Mouse (Mus musculus) midbrain, embryonic 15.5 days (tissue): Measurements from ENCODE around the gene Opa3. TPM values are rescaled to one million over a fixed set of nuclear protein-coding genes. Genes with fewer than 3 reads are reported as not detected.
A peak's percentile ranks its signal among the peaks of the same experiment; 100 is the strongest.
"Not testable (repeated sequence)": the region's sequence is repeated elsewhere in the genome, so short reads cannot be mapped to it uniquely, and the experiment has no call there.

ENCODE experiments used
- ATAC-seq: fragments of 200-750 bp; cut with Nextera tagmentation; replicated peaks from 2 replicates; pipeline ENCODE4 v1.8.0; 2017; ENCODE audit warnings: moderate TSS enrichment
- H3K27ac ChIP-seq: fragments of 300-500 bp; sonication (generic); 2 replicates; pipeline ENCODE4 v1.5.1; 2015; ENCODE audit warnings: mild to moderate bottlenecking, inconsistent platforms
- H3K27me3 ChIP-seq: fragments of 300-500 bp; sonication (generic); replicated peaks from 2 replicates; pipeline ENCODE4 v1.6.1; 2015; ENCODE audit warnings: inconsistent platforms
- H3K36me3 ChIP-seq: fragments of 300-500 bp; sonication (generic); replicated peaks from 2 replicates; pipeline ENCODE4 v1.6.1; 2015; ENCODE audit warnings: inconsistent platforms
- H3K4me1 ChIP-seq: fragments of 300-500 bp; sonication (generic); 2 replicates; pipeline ENCODE4 v1.6.1; 2015; ENCODE audit warnings: inconsistent platforms
- H3K4me2 ChIP-seq: fragments of 300-500 bp; sonication (generic); 2 replicates; pipeline ENCODE4 v1.6.1; 2015; ENCODE audit warnings: inconsistent platforms, mild to moderate bottlenecking, moderate library complexity
- H3K4me3 ChIP-seq: fragments of 300-500 bp; sonication (generic); 2 replicates; pipeline ENCODE4 v1.5.1; 2015; ENCODE audit warnings: mild to moderate bottlenecking, inconsistent platforms
- H3K9ac ChIP-seq: fragments of 300-500 bp; sonication (generic); 2 replicates; pipeline ENCODE4 v1.6.1; 2015; ENCODE audit warnings: mild to moderate bottlenecking, inconsistent platforms
- H3K9me3 ChIP-seq: fragments of 300-500 bp; sonication (generic); 2 replicates; pipeline ENCODE4 v1.6.1; 2016; ENCODE audit warnings: inconsistent platforms
- WGBS: fragments of 180-500 bp; shearing (Covaris S2); methylation state at CpG from one replicate; pipeline ENCODE4 v1.1.7; 2015; ENCODE audit warnings: mixed read lengths; 5-methylcytosine and 5-hydroxymethylcytosine counted together
- polyA plus RNA-seq: library from polyadenylated mRNA; unstranded; fragments of >200 nt; fragmentation: Nextera tagmentation; extraction: Ambion mirVana; gene quantifications from 2 replicates; pipeline ENCODE4 v1.2.1, GENCODE M21; 2015

The Opa3 gene
- polyA plus RNA-seq, 1 experiment from 2014 or later, result 37.9 TPM

- H3K27ac ChIP-seq, result peak within 1 kb of the TSS; percentile 83
- no peaks in the 10 kb centered on the region for H3K9me3 ChIP-seq
- peak within 1 kb of the TSS; percentile 95 for H3K9ac ChIP-seq
- under 1% methylated on average over 58 of the region's 62 CpGs for WGBS
- peak; percentile 77 for ATAC-seq
- peak within 1 kb of the TSS; percentile 96 for H3K4me3 ChIP-seq
- no peaks in the 10 kb centered on the region; the same call in 1 of the 2 replicates for H3K27me3 ChIP-seq
- no peaks in the 10 kb centered on the region for H3K36me3 ChIP-seq
- H3K4me1 ChIP-seq, result peaks cover 22% of the 10 kb centered on the region
- H3K4me2 ChIP-seq, result peak within 1 kb of the TSS; percentile 85
Measured at GRCm38 (mm10) chr7:19271238-19272172, 43.4 kb downstream of the Opa3 start, which contains the start of gene Vasp. TSS of gene Vasp (minus strand) at chr7:19271817.

- H3K27me3 ChIP-seq, result no peaks in the 10 kb centered on the region; the same call in 1 of the 2 replicates
- no peaks in the 10 kb centered on the region for H3K9me3 ChIP-seq
- H3K36me3 ChIP-seq, result no peaks in the 10 kb centered on the region
- H3K4me1 ChIP-seq, result peaks cover 22% of the 10 kb centered on the region
- 1% methylated on average over 36 of the region's 36 CpGs for WGBS
- peak overlapping the region; percentile 96 for H3K4me3 ChIP-seq
- H3K9ac ChIP-seq, result peak overlapping the region; percentile 95
- peak overlapping the region; percentile 85 for H3K4me2 ChIP-seq
- peak overlapping the region; percentile 83 for H3K27ac ChIP-seq
- ATAC-seq, result peak; percentile 76
Measured at GRCm38 (mm10) chr7:19272173-19272764, 44.1 kb downstream of the Opa3 start.

GRCm38 (mm10) chr7:19276253-19276652, 48.1 kb downstream of the Opa3 start:
- WGBS, result 51% methylated on average over 4 of the region's 4 CpGs
- no peaks in the 10 kb centered on the region for H3K36me3 ChIP-seq
- no peak overlapping the region for H3K27ac ChIP-seq
- ATAC-seq, result no peak
- H3K27me3 ChIP-seq, result peaks cover 38% of the 10 kb centered on the region
- no peaks in the 10 kb centered on the region for H3K9me3 ChIP-seq
- no peak overlapping the region for H3K4me3 ChIP-seq
- H3K4me1 ChIP-seq, result peaks cover 9% of the 10 kb centered on the region
- no peak overlapping the region for H3K9ac ChIP-seq
- H3K4me2 ChIP-seq, result no peak overlapping the region

- Histone ChIP-seq H3K9me3 (no peaks in the 10 kb centered on the region), H3K4me1 (peaks cover 17% of the 10 kb centered on the region), H3K27me3 (peaks cover 40% of the 10 kb centered on the region), H3K4me2 (peak overlapping the region; percentile 52), H3K9ac (peak overlapping the region; percentile 25; the same call in 1 of the 2 replicates), H3K4me3 (peak overlapping the region; percentile 35), H3K36me3 (no peaks in the 10 kb centered on the region), H3K27ac (no peak overlapping the region)
- ATAC-seq, result no peak
- 3% methylated on average over 34 of the region's 34 CpGs for WGBS
Measured at GRCm38 (mm10) chr7:19279052-19279451, 50.9 kb downstream of the Opa3 start.

GRCm38 (mm10) chr7:19279581-19280114, 51.5 kb downstream of the Opa3 start, which contains the start of gene Ppm1n:
TSS of gene Ppm1n (minus strand) at chr7:19280064.
- Histone ChIP-seq H3K4me1 (peaks cover 23% of the 10 kb centered on the region), H3K4me2 (peak within 1 kb of the TSS; percentile 52), H3K4me3 (peak within 1 kb of the TSS; percentile 35), H3K36me3 (no peaks in the 10 kb centered on the region), H3K9ac (peak within 1 kb of the TSS; percentile 25), H3K27ac (no peak within 1 kb of the TSS), H3K27me3 (peaks cover 40% of the 10 kb centered on the region), H3K9me3 (no peaks in the 10 kb centered on the region)
- 1% methylated on average over 46 of the region's 46 CpGs for WGBS
- no peak for ATAC-seq

GRCm38 (mm10) chr7:19281680-19282304, 53.7 kb downstream of the Opa3 start:
- peak overlapping the region; percentile 64 for H3K4me2 ChIP-seq

GRCm38 (mm10) chr7:19282385-19282784, 54.3 kb downstream of the Opa3 start, which contains the start of gene Rtn2:
TSS of gene Rtn2 (plus strand) at chr7:19282624.
- H3K4me1 ChIP-seq, result peaks cover 29% of the 10 kb centered on the region
- peaks cover 11% of the 10 kb centered on the region; the same call in 1 of the 2 replicates for H3K36me3 ChIP-seq
- H3K9ac ChIP-seq, result peak within 1 kb of the TSS; percentile 98
- ATAC-seq, result peak; percentile 83
- peaks cover 40% of the 10 kb centered on the region for H3K27me3 ChIP-seq
- H3K4me2 ChIP-seq, result peak within 1 kb of the TSS; percentile 64
- H3K27ac ChIP-seq, result peak within 1 kb of the TSS; percentile 93
- peak within 1 kb of the TSS; percentile 87 for H3K4me3 ChIP-seq
- under 1% methylated on average over 35 of the region's 37 CpGs for WGBS
- no peaks in the 10 kb centered on the region for H3K9me3 ChIP-seq

More at GRCm38 (mm10) chr7:19281680-19282304, 53.7 kb downstream of the Opa3 start:
- not testable (repeated sequence) for H3K36me3 ChIP-seq, H3K9ac ChIP-seq, H3K9me3 ChIP-seq, H3K27ac ChIP-seq
- H3K4me1 ChIP-seq, result peaks cover 29% of the 10 kb centered on the region
- 36% methylated on average over 6 of the region's 6 CpGs for WGBS
- H3K4me3 ChIP-seq, result peak overlapping the region; percentile 87
- H3K27me3 ChIP-seq, result peaks cover 40% of the 10 kb centered on the region
- peak; percentile 1; the same call in 1 of the 2 replicates for ATAC-seq

GRCm38 (mm10) chr7:19282791-19283405, 54.8 kb downstream of the Opa3 start:
- Histone ChIP-seq H3K4me1 (peaks cover 29% of the 10 kb centered on the region), H3K9me3 (no peaks in the 10 kb centered on the region), H3K27ac (peak overlapping the region; percentile 93), H3K9ac (peak overlapping the region; percentile 98), H3K4me3 (peak overlapping the region; percentile 87), H3K36me3 (peaks cover 15% of the 10 kb centered on the region; the same call in 1 of the 2 replicates), H3K27me3 (peaks cover 35% of the 10 kb centered on the region), H3K4me2 (peak overlapping the region; percentile 64)
- WGBS, result under 1% methylated on average over 35 of the region's 35 CpGs
- peak; percentile 79 for ATAC-seq

GRCm38 (mm10) chr7:19283406-19283804, 55.3 kb downstream of the Opa3 start:
- Histone ChIP-seq H3K27ac (peak overlapping the region; percentile 93), H3K4me3 (peak overlapping the region; percentile 87), H3K9me3 (no peaks in the 10 kb centered on the region), H3K27me3 (peaks cover 29% of the 10 kb centered on the region), H3K36me3 (peaks cover 17% of the 10 kb centered on the region; the same call in 1 of the 2 replicates), H3K9ac (peak overlapping the region; percentile 98), H3K4me1 (peaks cover 29% of the 10 kb centered on the region), H3K4me2 (peak overlapping the region; percentile 64)
- peak; percentile 22 for ATAC-seq
- 18% methylated on average over 14 of the region's 14 CpGs for WGBS

GRCm38 (mm10) chr7:19284763-19285162, 56.6 kb downstream of the Opa3 start:
- Histone ChIP-seq H3K9ac (no peak overlapping the region), H3K4me2 (peak overlapping the region; percentile 64; the same call in 1 of the 2 replicates), H3K9me3 (no peaks in the 10 kb centered on the region), H3K27ac (no peak overlapping the region), H3K27me3 (peaks cover 16% of the 10 kb centered on the region), H3K36me3 (peaks cover 23% of the 10 kb centered on the region; the same call in 1 of the 2 replicates), H3K4me3 (no peak overlapping the region), H3K4me1 (peaks cover 20% of the 10 kb centered on the region)
- 37% methylated on average over 4 of the region's 4 CpGs for WGBS
- no peak for ATAC-seq

- H3K27ac ChIP-seq, result 0 out of 2 replicates have a peak overlapping the region, but pooled peaks have one; percentile 4
- peak overlapping the region; percentile 34 for H3K4me2 ChIP-seq
- peaks cover 42% of the 10 kb centered on the region for H3K36me3 ChIP-seq
- ATAC-seq, result 0 out of 2 replicates have a peak, but pooled peaks have one; percentile 17
- H3K9me3 ChIP-seq, result no peaks in the 10 kb centered on the region
- 5% methylated on average over 20 of the region's 20 CpGs for WGBS
- peaks cover 8% of the 10 kb centered on the region for H3K4me1 ChIP-seq
- H3K27me3 ChIP-seq, result no peaks in the 10 kb centered on the region
- H3K9ac ChIP-seq, result no peak overlapping the region
- H3K4me3 ChIP-seq, result peak overlapping the region; percentile 2; the same call in 1 of the 2 replicates
Measured at GRCm38 (mm10) chr7:19290969-19291596, 62.9 kb downstream of the Opa3 start.
